Mouse (Mus musculus): Measurements from ENCODE around the gene Miip.

DNA sequence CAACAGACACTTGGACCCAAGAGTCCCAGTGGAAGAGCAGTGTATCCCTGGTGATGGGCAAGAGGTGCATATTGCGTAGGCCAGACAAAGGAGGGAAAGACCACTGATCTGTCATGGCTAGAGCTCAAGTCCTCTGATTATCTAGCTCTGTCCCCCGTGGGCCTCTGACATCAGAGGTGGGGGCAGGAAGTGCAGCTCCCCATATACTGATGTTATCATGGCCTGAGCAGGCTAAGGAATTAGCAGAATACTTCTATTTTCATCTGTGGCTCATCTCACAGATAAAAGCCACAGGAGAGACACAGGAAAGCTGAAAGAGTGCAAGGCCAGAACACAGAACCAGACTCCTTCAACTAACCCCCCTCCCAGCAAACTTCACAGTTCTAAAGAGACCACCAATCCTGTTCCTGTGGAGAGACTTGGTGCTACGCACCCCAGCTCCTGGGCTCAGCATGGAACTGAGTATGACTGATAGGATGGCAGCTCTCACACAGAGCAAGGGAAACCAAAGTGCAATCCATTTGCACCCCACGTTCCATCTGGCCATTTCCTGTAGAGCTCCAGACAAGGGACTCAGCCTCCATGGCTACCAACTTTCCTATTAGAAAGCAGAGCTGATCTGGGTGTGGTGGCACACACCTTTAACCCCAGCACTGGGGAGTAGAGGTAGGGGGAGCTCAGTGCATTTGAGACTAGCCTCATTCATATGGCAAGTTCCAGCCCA lies 7.4 kb upstream of the Miip start:
- TF ChIP-seq CTCF (IDR thresholded peaks at IDR 0.05; ENCODE audit: low read depth, low read length) (no peak), POLR2A (IDR thresholded peaks at IDR 0.05; ENCODE audit: borderline replicate concordance, low read depth, low read length) (no peak)
